Comparison of ENCODE assay signal across 9 mouse cellular contexts in the genomic region with DNA sequence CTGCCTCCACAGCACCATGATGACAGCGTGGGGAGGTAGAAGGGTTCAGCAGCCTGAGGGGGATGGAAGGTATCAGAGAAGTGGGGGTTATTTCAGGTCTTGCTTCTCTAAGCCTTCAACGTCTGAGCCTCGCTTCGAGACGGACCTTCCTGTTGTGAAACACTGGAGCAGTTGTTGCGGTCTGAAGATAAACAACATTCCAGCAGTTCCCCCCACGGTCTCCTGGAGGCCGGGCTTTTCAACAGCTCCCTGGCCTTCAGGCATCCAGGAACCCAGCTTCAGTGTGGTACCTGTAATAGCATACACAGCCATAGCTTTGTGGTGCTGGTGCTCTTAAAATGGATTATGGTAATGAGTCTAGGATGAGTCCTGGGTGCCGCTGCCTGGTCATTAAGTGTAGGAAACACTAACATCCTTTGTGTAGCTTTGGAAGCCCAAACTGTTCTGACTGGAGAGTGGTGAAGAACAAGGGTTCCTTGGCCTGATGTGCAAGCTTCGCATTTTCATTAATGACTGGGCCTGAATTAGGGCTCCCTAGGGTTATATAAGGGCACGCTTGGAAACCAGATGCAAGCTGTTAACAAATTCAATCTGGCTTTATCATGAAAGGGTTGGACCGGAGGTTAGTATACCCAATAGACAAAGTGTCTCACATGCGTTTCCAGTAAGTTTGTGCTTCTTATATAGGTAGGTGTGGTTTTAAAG.
DNase-seq lines count a peak whose midpoint lies in the region; ATAC-seq lines count a peak whose summit lies in the region.
"Had no signal": no experiment of that assay in that cellular context is flagged by ENCODE, and none has a peak within 500 bp of the region (broad histone marks: within the 10 kb centered on the region; RNA-seq: fewer than 3 reads in every experiment).

No protein-coding gene starts in this region.

- ATAC-seq in limb, embryonic 15.5 days (ENCODE audit: insufficient number of reproducible peaks, low FRiP score, low TSS enrichment, low read depth), result peak; percentile 65
- ATAC-seq in megakaryocyte-erythroid progenitor cell, adult 5-6 weeks (replicated peaks; ENCODE audit: low FRiP score, low TSS enrichment, poor library complexity, severe bottlenecking), result no peak

- no peak overlapping the region for H3K4me2 ChIP-seq in limb, embryonic 15.5 days
- H3K4me2 ChIP-seq: hindbrain, embryonic 15.5 days had no signal

- H3K4me3 ChIP-seq in limb, embryonic 15.5 days, result no peak overlapping the region
- H3K4me3 ChIP-seq: hindbrain, embryonic 15.5 days had no signal

- H3K36me3 ChIP-seq in limb, embryonic 15.5 days, result no peaks in the 10 kb centered on the region
- H3K36me3 ChIP-seq: hindbrain, embryonic 15.5 days had no signal

- H3K9ac ChIP-seq in limb, embryonic 15.5 days, result no peak overlapping the region
- H3K9ac ChIP-seq: hindbrain, embryonic 15.5 days had no signal

- intact Hi-C loops in heart, postnatal 14 days (cut with DNase I), result no loop called here

- H3K27me3 ChIP-seq in limb, embryonic 15.5 days, result no peaks in the 10 kb centered on the region
- H3K27me3 ChIP-seq: hindbrain, embryonic 15.5 days had no signal

- DNase-seq in kidney, postnatal 14 days, result peak; percentile 29
- no peak for DNase-seq in kidney, adult 8-10 months
- DNase-seq in fibroblast of lung, adult 2 months (ENCODE audit: low read depth), result peak; percentile 53
- DNase-seq in heart, postnatal 14 days, result peak; percentile 11 to 15
- peak; percentile 10 for DNase-seq in right cerebral cortex, postnatal 25 days
- no peak for DNase-seq in urinary bladder, postnatal 25 days (ENCODE audit: low spot score)

- H3K9me3 ChIP-seq in limb, embryonic 15.5 days, result no peaks in the 10 kb centered on the region
- H3K9me3 ChIP-seq: hindbrain, embryonic 15.5 days had no signal

- WGBS in limb, embryonic 15.5 days, result 17% methylated on average over 13 of the region's 13 CpGs

- peaks cover 12% of the 10 kb centered on the region; the same call in 1 of the 2 replicates for H3K4me1 ChIP-seq in limb, embryonic 15.5 days

- 0 out of 2 replicates have a peak overlapping the region, but pooled peaks have one; percentile 33 for H3K27ac ChIP-seq in limb, embryonic 15.5 days
- H3K27ac ChIP-seq: hindbrain, embryonic 15.5 days had no signal

Comparison
In these comparisons a context has a peak if more than half of its experiments do, and no peak if none do; other contexts are left out.
1. DNase-seq: peak in kidney, postnatal 14 days (single experiment), fibroblast of lung, adult 2 months (single experiment), heart, postnatal 14 days (2 of 2) and right cerebral cortex, postnatal 25 days (single experiment); none in kidney, adult 8-10 months (0 of 2) and urinary bladder, postnatal 25 days (single experiment).